Mouse (Mus musculus): ENCODE data around the gene Lmtk3. TPM values are rescaled to one million over a fixed set of nuclear protein-coding genes. Genes with fewer than 3 reads are reported as not detected.
A peak's percentile ranks its signal among the peaks of the same experiment; 100 is the strongest.

Lmtk3 gene
- polyA plus RNA-seq, 1 experiment from 2014 or later = 3.3 TPM

GRCm38 (mm10) chr7:45832428-45832827, 48.9 kb downstream of the Lmtk3 start:
- H3K27ac ChIP-seq = no peak overlapping the region
- peak overlapping the region; percentile 55 for H3K4me2 ChIP-seq (replicated peaks)
- peak overlapping the region; percentile 38 for H3K4me3 ChIP-seq
- peaks cover 52% of the 10 kb centered on the region for H3K27me3 ChIP-seq
- 0 out of 2 replicates have a peak, but pooled peaks cover 5% of the 10 kb centered on the region for H3K9me3 ChIP-seq
- WGBS = 9% methylated on average over 30 of the region's 30 CpGs
- H3K4me1 ChIP-seq = peaks cover 25% of the 10 kb centered on the region
- H3K36me3 ChIP-seq = peaks cover 19% of the 10 kb centered on the region
- H3K9ac ChIP-seq = peak overlapping the region; percentile 10; the same call in 1 of the 2 replicates
- no peak for ATAC-seq (ENCODE audit: insufficient number of reproducible peaks, insufficient read depth, low FRiP score, low TSS enrichment)

GRCm38 (mm10) chr7:45833148-45833790, 49.7 kb downstream of the Lmtk3 start:
- Histone ChIP-seq H3K9ac (peak overlapping the region; percentile 49), H3K27me3 (peaks cover 52% of the 10 kb centered on the region)

GRCm38 (mm10) chr7:45833924-45834323, 50.4 kb downstream of the Lmtk3 start:
- H3K4me3 ChIP-seq = peak overlapping the region; percentile 38
- 0 out of 2 replicates have a peak, but pooled peaks cover 5% of the 10 kb centered on the region for H3K9me3 ChIP-seq
- H3K36me3 ChIP-seq = peaks cover 5% of the 10 kb centered on the region; the same call in 1 of the 2 replicates
- H3K27me3 ChIP-seq = peaks cover 52% of the 10 kb centered on the region
- 3% methylated on average over 20 of the region's 31 CpGs for WGBS
- H3K9ac ChIP-seq = peak overlapping the region; percentile 49
- H3K4me1 ChIP-seq = peaks cover 25% of the 10 kb centered on the region
- ATAC-seq (ENCODE audit: insufficient number of reproducible peaks, insufficient read depth, low FRiP score, low TSS enrichment) = no peak
- H3K27ac ChIP-seq = no peak overlapping the region
- peak overlapping the region; percentile 55 for H3K4me2 ChIP-seq (replicated peaks)

More at GRCm38 (mm10) chr7:45833148-45833790, 49.7 kb downstream of the Lmtk3 start:
- ATAC-seq (ENCODE audit: insufficient number of reproducible peaks, insufficient read depth, low FRiP score, low TSS enrichment) = no peak
- Histone ChIP-seq H3K4me2 (replicated peaks) (peak overlapping the region; percentile 55), H3K9me3 (0 out of 2 replicates have a peak, but pooled peaks cover 5% of the 10 kb centered on the region), H3K27ac (no peak overlapping the region), H3K4me3 (peak overlapping the region; percentile 38), H3K4me1 (peaks cover 25% of the 10 kb centered on the region), H3K36me3 (peaks cover 11% of the 10 kb centered on the region)
- 1% methylated on average over 67 of the region's 86 CpGs for WGBS

DNA sequence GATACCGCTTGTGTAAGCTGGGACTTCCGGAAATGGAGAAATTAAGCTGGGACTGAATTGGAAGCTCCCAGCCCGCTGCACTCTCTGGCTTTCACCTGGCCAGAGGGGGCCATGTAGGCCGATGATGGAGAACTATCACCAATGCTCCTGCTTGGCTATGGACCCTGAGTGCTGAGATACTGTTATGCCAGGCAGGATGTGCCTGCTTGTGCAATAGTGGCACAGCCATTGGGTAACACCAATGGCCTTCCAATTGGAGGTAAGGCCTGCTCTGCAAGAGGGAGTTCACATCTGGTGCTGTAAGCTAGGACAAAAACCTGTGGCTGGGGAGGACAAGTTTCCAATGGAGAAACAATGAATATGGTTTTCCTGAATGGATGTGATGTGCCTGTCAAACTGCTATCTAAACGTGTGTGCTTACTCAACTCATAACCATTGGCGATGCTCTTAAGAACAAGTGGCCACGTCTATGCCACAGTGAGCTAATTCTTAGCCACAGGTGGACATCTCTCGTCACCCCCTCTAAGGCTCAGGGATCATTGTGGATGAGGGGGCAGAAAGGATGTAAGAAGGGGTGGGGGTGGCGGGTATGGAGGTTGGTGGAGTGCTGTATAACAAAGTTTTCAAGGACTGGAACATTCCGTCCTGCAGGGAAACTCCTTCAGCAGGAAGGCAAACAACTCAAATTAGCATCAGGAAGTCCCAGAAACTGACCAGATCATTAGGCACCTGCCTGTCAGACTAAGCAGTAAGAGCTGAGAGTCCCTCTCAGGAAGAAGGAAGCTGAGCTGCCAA, 59.6 kb downstream of the Lmtk3 start:
- Histone ChIP-seq H3K4me1 (no peaks in the 10 kb centered on the region), H3K36me3 (no peaks in the 10 kb centered on the region), H3K27ac (no peak overlapping the region), H3K4me3 (no peak overlapping the region), H3K9ac (no peak overlapping the region), H3K27me3 (peaks cover 28% of the 10 kb centered on the region), H3K4me2 (replicated peaks) (no peak overlapping the region), H3K9me3 (no peaks in the 10 kb centered on the region)
- ATAC-seq (ENCODE audit: insufficient number of reproducible peaks, insufficient read depth, low FRiP score, low TSS enrichment) = no peak
- 87% methylated on average over 10 of the region's 10 CpGs for WGBS

DNA sequence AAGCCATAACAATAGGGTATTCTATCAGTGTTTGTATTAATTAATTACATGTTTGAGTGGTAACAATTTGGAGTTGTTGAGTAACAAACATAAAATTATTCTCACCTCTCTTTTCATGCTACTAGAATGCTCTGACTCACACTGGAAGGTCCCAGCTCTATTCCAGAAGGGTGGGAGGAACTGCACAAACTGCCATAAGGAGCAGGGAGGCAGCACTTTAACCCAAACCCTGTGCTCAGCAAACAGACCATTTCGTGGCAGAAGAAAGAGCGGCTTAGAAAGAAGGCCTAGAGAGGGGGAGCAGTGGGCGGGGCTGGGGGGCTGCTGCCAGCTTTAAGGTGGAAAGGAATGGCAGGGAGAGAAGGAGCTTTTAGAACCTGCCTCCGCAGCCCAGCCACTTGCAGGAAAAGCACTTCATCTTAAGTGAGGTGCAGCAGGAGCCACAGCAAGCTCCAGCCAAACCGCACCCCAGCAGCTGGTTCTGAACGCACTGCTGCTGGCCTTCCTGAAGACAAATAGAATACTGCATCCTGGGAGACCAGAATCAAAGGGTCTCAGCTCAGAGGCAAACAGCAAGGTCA, 65.0 kb downstream of the Lmtk3 start:
- Histone ChIP-seq H3K27ac (no peak overlapping the region), H3K36me3 (no peaks in the 10 kb centered on the region), H3K4me3 (no peak overlapping the region), H3K9ac (no peak overlapping the region), H3K9me3 (no peaks in the 10 kb centered on the region), H3K4me2 (replicated peaks) (no peak overlapping the region), H3K27me3 (peaks cover 20% of the 10 kb centered on the region), H3K4me1 (no peaks in the 10 kb centered on the region)
- no peak for ATAC-seq (ENCODE audit: insufficient number of reproducible peaks, insufficient read depth, low FRiP score, low TSS enrichment)
- WGBS = 5% methylated on average over 6 of the region's 6 CpGs

DNA sequence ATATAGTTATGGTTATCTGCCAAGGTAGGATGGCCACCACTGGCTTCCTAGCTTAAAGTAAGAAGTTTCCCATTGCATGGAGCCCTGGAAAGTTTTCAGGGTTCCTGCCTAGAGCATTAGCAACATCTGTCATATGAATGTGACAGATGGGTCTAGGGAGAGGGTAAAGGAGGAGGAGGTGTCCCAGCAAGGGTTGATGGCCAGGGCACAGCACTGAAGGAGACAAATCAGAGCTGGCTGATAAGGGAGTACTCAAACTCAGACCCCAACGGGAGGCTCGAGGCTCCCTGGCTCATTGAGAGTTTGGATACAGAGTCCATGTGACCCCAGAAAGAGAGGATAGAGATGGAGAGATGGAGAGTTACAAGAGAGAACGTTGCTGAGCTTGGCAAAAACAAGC, 67.1 kb downstream of the Lmtk3 start:
- no peak for ATAC-seq (ENCODE audit: insufficient number of reproducible peaks, insufficient read depth, low FRiP score, low TSS enrichment)
- H3K27ac ChIP-seq = no peak overlapping the region
- H3K4me1 ChIP-seq = no peaks in the 10 kb centered on the region
- 80% methylated on average over 3 of the region's 3 CpGs for WGBS
- H3K4me3 ChIP-seq = no peak overlapping the region
- H3K27me3 ChIP-seq = peaks cover 11% of the 10 kb centered on the region; the same call in 1 of the 2 replicates
- H3K4me2 ChIP-seq (replicated peaks) = no peak overlapping the region
- H3K36me3 ChIP-seq = no peaks in the 10 kb centered on the region
- H3K9ac ChIP-seq = no peak overlapping the region
- H3K9me3 ChIP-seq = no peaks in the 10 kb centered on the region

- no peak overlapping the region for H3K4me3 ChIP-seq
- ATAC-seq (ENCODE audit: insufficient number of reproducible peaks, insufficient read depth, low FRiP score, low TSS enrichment) = no peak
- peaks cover 31% of the 10 kb centered on the region for H3K27me3 ChIP-seq
- WGBS = 83% methylated on average over 12 of the region's 12 CpGs
- no peak overlapping the region for H3K4me2 ChIP-seq (replicated peaks)
- H3K9me3 ChIP-seq = no peaks in the 10 kb centered on the region
- H3K27ac ChIP-seq = no peak overlapping the region
- no peaks in the 10 kb centered on the region for H3K36me3 ChIP-seq
- H3K9ac ChIP-seq = no peak overlapping the region
- peaks cover 13% of the 10 kb centered on the region; the same call in 1 of the 2 replicates for H3K4me1 ChIP-seq
Measured at GRCm38 (mm10) chr7:45853089-45853488, 69.6 kb downstream of the Lmtk3 start.

Other genes with a start within 250 kb of the Lmtk3 start
- gene Hsd17b14, start 228.8 kb upstream of the Lmtk3 start, polyA plus RNA-seq (2016; fragmentation: Nextera tagmentation; extraction: Ambion mirVana) = 0.56 and 1.5 TPM in 2 replicates
- 49.9 and 59.3 TPM in 2 replicates for gene Bcat2, start 213.6 kb upstream of the Lmtk3 start, polyA plus RNA-seq (2016; fragmentation: Nextera tagmentation; extraction: Ambion mirVana)
- 0.17 TPM in 1 of 2 replicates, not detected in the other for gene Fgf21, start 168.2 kb upstream of the Lmtk3 start, polyA plus RNA-seq (2016; fragmentation: Nextera tagmentation; extraction: Ambion mirVana)
- 0.56 and 0.61 TPM in 2 replicates for gene Fut1, start 166.4 kb upstream of the Lmtk3 start, polyA plus RNA-seq (2016; fragmentation: Nextera tagmentation; extraction: Ambion mirVana)
- 0.10 and 0.23 TPM in 2 replicates for gene Izumo1, start 161.9 kb upstream of the Lmtk3 start, polyA plus RNA-seq (2016; fragmentation: Nextera tagmentation; extraction: Ambion mirVana)
- gene Rasip1, start 156.2 kb upstream of the Lmtk3 start, polyA plus RNA-seq (2016; fragmentation: Nextera tagmentation; extraction: Ambion mirVana) = 16.4 and 16.8 TPM in 2 replicates
- gene Mamstr, start 143.8 kb upstream of the Lmtk3 start, polyA plus RNA-seq (2016; fragmentation: Nextera tagmentation; extraction: Ambion mirVana) = 4.0 and 5.4 TPM in 2 replicates
- 0.27 and 0.51 TPM in 2 replicates for gene Fut2, start 117.3 kb upstream of the Lmtk3 start, polyA plus RNA-seq (2016; fragmentation: Nextera tagmentation; extraction: Ambion mirVana)
- 0.67 and 0.73 TPM in 2 replicates for gene Ntn5, start 99.7 kb upstream of the Lmtk3 start, polyA plus RNA-seq (2016; fragmentation: Nextera tagmentation; extraction: Ambion mirVana)
- 2.9 and 3.1 TPM in 2 replicates for gene Sec1, start 89.3 kb upstream of the Lmtk3 start, polyA plus RNA-seq (2016; fragmentation: Nextera tagmentation; extraction: Ambion mirVana)
- gene Car11, start 83.9 kb upstream of the Lmtk3 start, polyA plus RNA-seq (2016; fragmentation: Nextera tagmentation; extraction: Ambion mirVana) = 11.5 and 14.1 TPM in 2 replicates
- gene Dbp, start 78.7 kb upstream of the Lmtk3 start, polyA plus RNA-seq (2016; fragmentation: Nextera tagmentation; extraction: Ambion mirVana) = 6.9 and 11.5 TPM in 2 replicates
- gene Rpl18, start 68.3 kb upstream of the Lmtk3 start, polyA plus RNA-seq (2016; fragmentation: Nextera tagmentation; extraction: Ambion mirVana) = 926 and 973 TPM in 2 replicates
- gene Sphk2, start 65.7 kb upstream of the Lmtk3 start, polyA plus RNA-seq (2016; fragmentation: Nextera tagmentation; extraction: Ambion mirVana) = 34.7 and 35.3 TPM in 2 replicates
- 1.3 TPM in 2 replicates for gene Fam83e, start 62.5 kb upstream of the Lmtk3 start, polyA plus RNA-seq (2016; fragmentation: Nextera tagmentation; extraction: Ambion mirVana)
- not detected in 2 replicates for gene Spaca4, start 57.9 kb upstream of the Lmtk3 start, polyA plus RNA-seq (2016; fragmentation: Nextera tagmentation; extraction: Ambion mirVana)
- gene Sult2b1, start 931 bp downstream of the Lmtk3 start, polyA plus RNA-seq (2016; fragmentation: Nextera tagmentation; extraction: Ambion mirVana) = 1.6 and 2.5 TPM in 2 replicates
- 173 and 176 TPM in 2 replicates for gene Cyth2, start 30.8 kb downstream of the Lmtk3 start, polyA plus RNA-seq (2016; fragmentation: Nextera tagmentation; extraction: Ambion mirVana)
- 2.4 and 2.5 TPM in 2 replicates for gene Kcnj14, start 41.0 kb downstream of the Lmtk3 start, polyA plus RNA-seq (2016; fragmentation: Nextera tagmentation; extraction: Ambion mirVana)
- gene Grwd1, start 47.2 kb downstream of the Lmtk3 start, polyA plus RNA-seq (2016; fragmentation: Nextera tagmentation; extraction: Ambion mirVana) = 75.6 and 76.3 TPM in 2 replicates
- 53.6 and 66.3 TPM in 2 replicates for gene Kdelr1, start 89.0 kb downstream of the Lmtk3 start, polyA plus RNA-seq (2016; fragmentation: Nextera tagmentation; extraction: Ambion mirVana)
- 0.56 and 0.64 TPM in 2 replicates for gene Grin2d, start 94.6 kb downstream of the Lmtk3 start, polyA plus RNA-seq (2016; fragmentation: Nextera tagmentation; extraction: Ambion mirVana)
- 0.33 and 0.82 TPM in 2 replicates for gene Syngr4, start 113.0 kb downstream of the Lmtk3 start, polyA plus RNA-seq (2016; fragmentation: Nextera tagmentation; extraction: Ambion mirVana)
- 5.7 and 6.5 TPM in 2 replicates for gene Tmem143, start 113.2 kb downstream of the Lmtk3 start, polyA plus RNA-seq (2016; fragmentation: Nextera tagmentation; extraction: Ambion mirVana)
- gene Emp3, start 137.7 kb downstream of the Lmtk3 start, polyA plus RNA-seq (2016; fragmentation: Nextera tagmentation; extraction: Ambion mirVana) = 78.5 and 84.9 TPM in 2 replicates
- 3.8 and 4.2 TPM in 2 replicates for gene Ccdc114, start 140.3 kb downstream of the Lmtk3 start, polyA plus RNA-seq (2016; fragmentation: Nextera tagmentation; extraction: Ambion mirVana)
- gene Abcc6, start 246.6 kb downstream of the Lmtk3 start, polyA plus RNA-seq (2016; fragmentation: Nextera tagmentation; extraction: Ambion mirVana) = 0.38 and 0.57 TPM in 2 replicates
- 28.2 and 29.5 TPM in 2 replicates for gene Nomo1, start 250.0 kb downstream of the Lmtk3 start, polyA plus RNA-seq (2016; fragmentation: Nextera tagmentation; extraction: Ambion mirVana)